Mouse (Mus musculus): Measurements from ENCODE around the gene Spg20.

Spg20 gene

GRCm38 (mm10) chr3:55111935-55112709, at the start of gene Spg20:
Gene Spg20 (plus strand): TSS chr3:55112108.
- peak; percentile 95 for DNase-seq (ENCODE audit: low read depth, low spot score)

- DNase-seq (ENCODE audit: low read depth, low spot score) = no peak
These were observed 49.3 kb upstream of the Spg20 start for GRCm38 (mm10) chr3:55062653-55063052.

- DNase-seq (ENCODE audit: low read depth, low spot score) = peak; percentile 49
These were observed 47.5 kb upstream of the Spg20 start for GRCm38 (mm10) chr3:55064396-55064795.

GRCm38 (mm10) chr3:55065738-55066665, 45.9 kb upstream of the Spg20 start:
- no peak for DNase-seq (ENCODE audit: low read depth, low spot score)

- no peak for DNase-seq (ENCODE audit: low read depth, low spot score)
These were observed 45.3 kb upstream of the Spg20 start for GRCm38 (mm10) chr3:55066666-55067023.

GRCm38 (mm10) chr3:55067791-55068434, 44.0 kb upstream of the Spg20 start:
- no peak for DNase-seq (ENCODE audit: low read depth, low spot score)

GRCm38 (mm10) chr3:55074576-55075293, 37.2 kb upstream of the Spg20 start:
- DNase-seq (ENCODE audit: low read depth, low spot score) = no peak

- no peak for DNase-seq (ENCODE audit: low read depth, low spot score)
These were observed 36.6 kb upstream of the Spg20 start for GRCm38 (mm10) chr3:55075294-55075648.

GRCm38 (mm10) chr3:55078233-55078632, 33.7 kb upstream of the Spg20 start:
- no peak for DNase-seq (ENCODE audit: low read depth, low spot score)

- no peak for DNase-seq (ENCODE audit: low read depth, low spot score)
These were observed 32.3 kb upstream of the Spg20 start for GRCm38 (mm10) chr3:55079619-55080018.

- peak; percentile 74 for DNase-seq (ENCODE audit: low read depth, low spot score)
These were observed 31.9 kb upstream of the Spg20 start for GRCm38 (mm10) chr3:55080055-55080454.

GRCm38 (mm10) chr3:55084781-55085180, 27.1 kb upstream of the Spg20 start:
- no peak for DNase-seq (ENCODE audit: low read depth, low spot score)

GRCm38 (mm10) chr3:55085716-55086115, 26.2 kb upstream of the Spg20 start:
- no peak for DNase-seq (ENCODE audit: low read depth, low spot score)

GRCm38 (mm10) chr3:55086948-55087347, 25.0 kb upstream of the Spg20 start:
- DNase-seq (ENCODE audit: low read depth, low spot score) = no peak

- DNase-seq (ENCODE audit: low read depth, low spot score) = no peak
These were observed 24.5 kb upstream of the Spg20 start for GRCm38 (mm10) chr3:55087360-55087759.

- no peak for DNase-seq (ENCODE audit: low read depth, low spot score)
These were observed 23.5 kb upstream of the Spg20 start for GRCm38 (mm10) chr3:55088359-55088758.

- no peak for DNase-seq (ENCODE audit: low read depth, low spot score)
These were observed 23.1 kb upstream of the Spg20 start for GRCm38 (mm10) chr3:55088843-55089242.

GRCm38 (mm10) chr3:55089291-55089690, 22.6 kb upstream of the Spg20 start:
- no peak for DNase-seq (ENCODE audit: low read depth, low spot score)

GRCm38 (mm10) chr3:55093161-55093560, 18.7 kb upstream of the Spg20 start:
- DNase-seq (ENCODE audit: low read depth, low spot score) = no peak

GRCm38 (mm10) chr3:55095968-55096654, 15.8 kb upstream of the Spg20 start:
- DNase-seq (ENCODE audit: low read depth, low spot score) = no peak

- no peak for DNase-seq (ENCODE audit: low read depth, low spot score)
These were observed 15.3 kb upstream of the Spg20 start for GRCm38 (mm10) chr3:55096655-55097005.
